Mouse (Mus musculus) retina, postnatal 1 day (tissue): ENCODE measurements around the gene Fam129b.

ENCODE experiments used
- DNase-seq: peaks from one replicate; pipeline ENCODE4 v3.0.0-alpha.2; 2012

The Fam129b gene

DNA sequence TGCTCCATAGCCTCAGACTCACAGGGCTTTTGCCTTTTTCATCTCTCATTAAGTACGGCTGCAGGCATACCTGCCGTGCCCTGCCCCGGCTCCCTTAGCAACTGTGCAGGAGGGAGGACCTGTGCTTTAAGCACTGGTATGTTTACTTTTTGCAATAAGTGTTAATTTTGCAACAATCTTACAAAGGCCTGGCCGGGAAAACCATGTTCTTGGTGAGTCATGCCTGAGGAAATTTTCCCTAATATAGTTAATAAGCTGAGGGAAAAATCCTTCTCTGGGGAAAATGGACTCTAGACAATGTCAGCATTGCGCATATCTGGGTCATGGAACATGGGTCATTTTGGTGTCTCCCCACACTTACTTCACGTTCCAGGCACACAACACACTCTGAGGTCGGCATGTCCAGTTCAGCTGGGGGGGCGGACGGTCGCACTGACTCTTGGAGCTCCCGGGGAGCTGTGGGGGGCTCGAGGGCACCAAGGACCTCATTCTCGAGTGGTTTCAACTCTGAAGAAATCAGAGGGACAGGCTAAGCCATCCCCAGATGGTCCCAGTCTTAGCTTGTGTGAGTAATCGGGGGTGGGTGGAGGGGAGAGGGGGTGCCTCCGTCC, 51.8 kb downstream of the Fam129b start:
- DNase-seq: no peak

GRCm38 (mm10) chr2:32928235-32928946, 52.5 kb downstream of the Fam129b start:
- peak; percentile 74 for DNase-seq

DNA sequence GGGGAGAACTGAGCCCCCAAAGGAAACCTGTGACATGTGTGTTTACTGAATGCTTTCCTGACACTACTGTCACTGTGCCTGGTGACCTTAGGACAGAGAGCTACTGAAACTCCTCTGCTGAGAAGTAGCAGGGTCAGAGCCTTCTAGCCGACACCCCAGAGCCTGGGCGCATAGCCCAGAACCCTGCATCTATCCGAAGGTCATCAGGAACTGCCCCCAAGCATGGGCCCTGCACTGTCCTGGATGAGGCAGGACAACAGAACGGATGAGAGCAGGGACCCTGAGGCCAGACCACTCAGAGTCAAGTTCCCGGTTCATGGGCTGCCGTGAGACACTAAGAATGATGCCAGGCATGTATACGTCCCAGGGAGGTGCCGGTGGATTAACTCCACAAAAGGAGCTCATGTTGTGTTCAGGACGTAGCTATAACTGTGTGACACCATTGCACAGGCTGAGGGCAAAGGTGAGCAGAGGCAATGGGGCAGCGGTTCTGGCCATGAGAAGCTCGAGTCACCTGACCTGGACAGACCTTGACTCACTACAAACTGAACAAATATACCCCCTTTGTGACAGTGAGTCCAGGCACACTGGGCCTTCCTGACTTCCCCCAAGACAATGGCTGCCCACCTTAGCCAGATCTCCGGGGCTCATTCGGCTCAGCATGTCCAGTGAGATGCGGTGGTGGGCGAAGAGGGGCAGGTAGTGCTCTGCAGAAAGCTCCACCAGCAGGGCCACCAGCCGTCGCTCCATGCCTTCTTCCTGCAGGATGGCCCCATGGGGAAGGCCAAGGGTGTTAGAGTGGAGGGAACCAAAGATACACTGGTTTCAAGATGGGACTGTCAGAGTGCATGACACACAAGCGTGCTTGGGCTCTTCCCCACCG, 53.3 kb downstream of the Fam129b start:
- DNase-seq: no peak

DNA sequence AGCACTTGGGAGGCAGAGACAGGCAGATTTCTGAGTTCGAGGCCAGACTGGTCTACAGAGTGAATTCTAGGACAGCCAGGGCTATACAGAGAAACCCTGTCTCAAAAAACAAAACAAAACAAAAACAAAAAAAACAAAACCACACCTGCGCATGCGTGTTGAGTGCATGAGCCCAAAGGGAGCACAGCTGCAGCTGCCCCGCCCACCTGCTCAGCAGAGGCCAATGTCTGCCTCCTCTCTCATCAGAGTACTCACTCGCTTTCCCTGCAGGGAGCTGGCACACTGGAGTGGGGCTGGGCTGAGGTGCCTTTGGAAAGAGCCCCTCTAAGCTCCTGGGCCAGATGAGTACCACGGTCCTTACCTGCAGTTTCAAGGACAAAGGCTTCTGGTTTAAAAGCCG, 55.8 kb downstream of the Fam129b start:
- DNase-seq: no peak

GRCm38 (mm10) chr2:32938741-32939140, 62.8 kb downstream of the Fam129b start:
- no peak for DNase-seq

DNA sequence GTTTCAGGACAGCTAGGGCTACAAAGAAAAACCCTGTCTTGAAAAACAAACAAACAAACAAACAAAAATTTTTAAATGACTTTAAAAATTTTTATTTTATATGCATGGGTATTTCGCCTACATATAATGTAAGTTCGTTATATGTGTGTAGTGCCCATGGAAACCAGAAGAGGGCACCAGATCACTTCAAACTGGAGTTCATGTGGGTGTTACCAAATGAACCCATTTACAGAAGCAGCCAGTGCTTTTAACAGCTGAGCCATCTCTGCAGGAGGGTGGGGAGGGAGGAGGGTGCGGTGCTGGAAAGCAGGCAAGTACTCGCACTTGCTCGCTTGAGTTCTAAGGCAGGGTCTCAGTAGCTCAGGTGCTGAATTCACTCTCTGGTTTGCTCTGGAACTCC, 63.5 kb downstream of the Fam129b start:
- DNase-seq: peak; percentile 74

- no peak for DNase-seq
These were observed 64.6 kb downstream of the Fam129b start for GRCm38 (mm10) chr2:32940483-32940882.

DNA sequence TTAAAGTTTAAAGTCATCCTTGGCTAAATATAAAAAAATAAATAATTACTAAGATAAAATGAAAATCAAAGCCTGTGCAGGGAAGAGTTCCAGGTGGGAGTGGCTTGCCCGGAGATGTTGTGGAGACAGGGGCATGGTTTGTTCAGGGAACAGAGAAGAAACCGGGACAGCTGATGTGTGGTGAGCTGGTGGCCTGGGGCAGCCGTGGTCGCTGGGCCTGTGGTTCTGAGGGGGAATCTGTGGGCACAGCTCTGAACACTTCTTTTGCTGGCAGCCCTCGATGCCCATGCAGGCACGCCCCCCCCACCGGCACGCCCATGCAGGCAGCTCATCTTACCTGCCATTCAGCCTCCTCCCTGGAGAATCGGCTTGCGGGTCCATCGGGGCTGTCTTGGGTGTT, 71.5 kb downstream of the Fam129b start:
- DNase-seq: no peak

DNA sequence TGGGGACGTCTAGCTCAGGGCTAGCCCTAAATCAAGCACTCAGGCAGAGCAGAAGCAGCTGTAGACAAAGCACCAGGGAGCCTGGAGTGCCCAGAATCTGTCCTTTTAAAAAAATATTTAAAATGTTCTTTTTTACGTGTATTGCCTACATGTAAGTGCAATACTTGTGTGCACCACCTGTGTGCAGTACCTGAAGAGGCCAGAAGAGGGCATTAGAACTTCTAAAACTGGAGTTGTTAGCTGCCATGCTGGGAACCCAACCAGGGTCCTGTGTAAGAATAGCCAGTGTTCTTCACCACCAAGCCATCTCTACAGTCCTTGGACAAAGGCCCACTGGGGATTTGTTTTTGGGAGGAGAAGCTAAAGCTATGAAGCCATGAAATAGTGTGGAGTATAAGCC, 78.7 kb downstream of the Fam129b start:
- no peak for DNase-seq

GRCm38 (mm10) chr2:32957344-32957743, 81.4 kb downstream of the Fam129b start:
- no peak for DNase-seq

DNA sequence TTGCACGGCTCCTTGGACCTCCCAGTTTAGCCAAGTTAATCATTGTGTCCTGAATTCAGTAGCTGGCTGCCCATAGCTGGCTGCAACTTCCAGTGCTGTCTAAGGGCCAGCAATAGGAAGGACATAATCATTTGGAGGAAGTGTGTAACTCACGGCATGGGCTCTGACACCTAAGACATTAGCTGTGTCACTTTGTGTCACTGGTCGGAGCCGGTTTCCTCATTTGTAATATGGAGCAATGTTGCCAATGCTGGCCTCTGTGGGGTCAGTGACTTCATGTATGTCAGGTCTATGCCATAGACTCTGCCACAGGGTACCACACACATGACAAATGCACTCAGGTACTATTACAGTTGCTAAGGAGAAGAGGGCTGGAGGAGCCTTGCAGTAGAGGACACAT, 84.4 kb downstream of the Fam129b start:
- DNase-seq: no peak

DNA sequence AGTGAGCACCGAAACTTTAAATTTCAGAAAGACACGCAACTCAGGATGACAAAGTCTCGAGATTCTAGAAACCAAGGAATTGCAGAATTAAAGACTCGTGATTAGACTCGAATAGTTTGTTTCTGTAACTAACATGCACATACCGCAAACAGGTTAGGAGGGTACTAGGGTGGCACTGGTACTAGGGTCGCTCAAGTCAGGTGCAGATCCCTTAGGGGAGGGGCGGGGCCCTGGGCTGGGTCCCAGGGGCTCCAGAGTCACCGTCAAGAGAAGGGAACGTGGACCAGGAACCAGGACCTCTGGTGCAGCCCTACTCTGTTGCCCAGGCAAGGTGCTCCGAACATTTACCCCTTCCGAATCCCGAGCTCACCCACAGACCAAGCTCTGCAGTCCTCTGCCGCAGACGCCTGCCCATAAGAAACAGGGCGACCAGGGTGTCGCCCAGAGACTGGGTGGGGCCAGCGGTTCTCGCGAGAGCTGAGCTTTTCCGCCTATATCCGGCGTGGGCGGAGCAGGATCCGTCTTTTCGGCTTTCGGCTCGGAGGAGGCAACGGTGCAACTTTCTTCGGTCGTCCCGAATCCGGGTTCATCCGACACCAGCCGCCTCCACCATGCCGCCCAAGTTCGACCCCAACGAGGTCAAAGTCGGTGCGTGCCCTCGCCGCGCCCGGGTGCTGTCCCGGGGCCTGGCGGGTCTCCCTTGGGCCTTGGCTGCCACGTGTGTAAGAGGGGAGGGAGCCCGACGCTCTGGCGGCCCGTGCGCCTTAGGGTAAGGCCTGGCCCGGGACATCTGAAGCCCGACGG, 85.5 kb downstream of the Fam129b start, which contains the start of the genes Rpl12 and Lrsam1:
Gene Rpl12 (plus strand): TSS at position 368 of the 804 bp plus-strand sequence.
Gene Lrsam1 (minus strand): TSS at position 423 of the 804 bp plus-strand sequence.
- DNase-seq: peak; percentile 96

DNA sequence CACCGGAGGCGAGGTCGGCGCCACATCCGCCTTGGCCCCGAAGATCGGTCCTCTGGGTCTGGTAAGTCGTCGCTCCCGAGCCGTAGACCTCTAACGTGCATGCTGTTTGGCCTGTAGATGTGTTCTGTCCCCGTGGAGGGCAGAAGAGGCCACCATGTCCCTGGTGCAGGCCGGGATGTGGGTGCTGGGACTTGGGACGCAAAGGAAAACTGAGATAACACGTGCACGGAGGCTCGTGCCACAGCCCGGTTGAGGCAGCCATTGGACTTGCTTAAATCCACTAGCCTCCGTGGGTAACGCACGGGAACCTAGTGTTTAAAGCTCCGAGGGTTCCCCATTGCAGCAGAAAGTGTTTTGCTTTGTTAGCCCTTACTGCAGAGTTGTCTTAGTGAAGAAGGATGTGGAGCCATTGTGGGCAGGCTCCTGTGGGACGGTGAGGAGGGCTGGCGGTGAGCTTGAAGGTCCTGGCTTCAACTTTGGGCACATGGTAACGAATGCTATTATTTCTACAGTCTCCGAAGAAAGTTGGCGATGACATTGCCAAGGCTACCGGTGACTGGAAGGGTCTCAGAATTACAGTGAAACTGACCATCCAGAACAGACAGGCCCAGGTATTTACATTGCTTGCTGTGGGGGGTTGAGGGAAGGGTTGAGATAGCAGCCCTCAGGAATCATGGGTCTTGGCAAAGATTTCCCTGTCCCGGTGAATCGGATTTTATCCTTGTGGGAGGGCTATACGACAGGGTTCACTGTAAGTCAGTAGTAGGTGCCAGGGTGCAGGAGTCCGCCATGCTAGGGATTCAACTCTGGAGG, 86.4 kb downstream of the Fam129b start:
- DNase-seq: peak; percentile 48

DNA sequence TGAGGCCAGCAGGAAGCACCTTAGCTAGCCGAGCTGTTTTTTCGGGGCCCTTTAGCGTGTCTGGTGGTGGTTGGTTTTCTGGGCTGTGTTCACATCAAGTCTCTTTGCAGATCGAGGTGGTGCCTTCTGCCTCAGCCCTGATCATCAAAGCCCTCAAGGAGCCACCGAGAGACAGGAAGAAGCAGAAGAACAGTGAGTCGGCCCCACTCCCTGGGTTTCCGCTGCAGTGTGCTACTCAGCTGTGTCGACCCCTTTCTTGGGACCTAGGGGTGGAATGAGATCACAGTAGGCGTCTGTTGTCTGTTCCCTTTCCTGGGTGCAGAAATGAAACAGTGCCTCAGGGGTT, 86.9 kb downstream of the Fam129b start:
- DNase-seq: no peak

DNA sequence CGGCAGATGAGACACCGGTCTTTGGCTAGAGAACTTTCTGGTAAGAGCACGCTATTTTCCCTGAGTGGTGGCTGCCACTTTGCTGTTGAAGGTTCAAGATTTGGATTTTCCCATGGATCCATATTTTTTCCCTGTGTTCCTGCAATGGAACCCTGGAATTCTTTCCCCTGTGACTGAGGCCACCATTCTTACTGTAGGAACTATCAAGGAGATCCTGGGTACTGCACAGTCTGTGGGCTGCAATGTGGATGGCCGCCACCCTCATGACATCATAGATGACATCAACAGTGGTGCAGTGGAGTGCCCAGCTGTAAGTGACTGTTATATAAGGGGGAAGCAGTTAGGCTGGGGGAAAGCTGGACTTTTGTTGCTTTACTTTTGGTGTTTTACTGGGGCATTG, 87.6 kb downstream of the Fam129b start:
- DNase-seq: no peak

- no peak for DNase-seq
These were observed 88.1 kb downstream of the Fam129b start for GRCm38 (mm10) chr2:32963981-32964380.

DNA sequence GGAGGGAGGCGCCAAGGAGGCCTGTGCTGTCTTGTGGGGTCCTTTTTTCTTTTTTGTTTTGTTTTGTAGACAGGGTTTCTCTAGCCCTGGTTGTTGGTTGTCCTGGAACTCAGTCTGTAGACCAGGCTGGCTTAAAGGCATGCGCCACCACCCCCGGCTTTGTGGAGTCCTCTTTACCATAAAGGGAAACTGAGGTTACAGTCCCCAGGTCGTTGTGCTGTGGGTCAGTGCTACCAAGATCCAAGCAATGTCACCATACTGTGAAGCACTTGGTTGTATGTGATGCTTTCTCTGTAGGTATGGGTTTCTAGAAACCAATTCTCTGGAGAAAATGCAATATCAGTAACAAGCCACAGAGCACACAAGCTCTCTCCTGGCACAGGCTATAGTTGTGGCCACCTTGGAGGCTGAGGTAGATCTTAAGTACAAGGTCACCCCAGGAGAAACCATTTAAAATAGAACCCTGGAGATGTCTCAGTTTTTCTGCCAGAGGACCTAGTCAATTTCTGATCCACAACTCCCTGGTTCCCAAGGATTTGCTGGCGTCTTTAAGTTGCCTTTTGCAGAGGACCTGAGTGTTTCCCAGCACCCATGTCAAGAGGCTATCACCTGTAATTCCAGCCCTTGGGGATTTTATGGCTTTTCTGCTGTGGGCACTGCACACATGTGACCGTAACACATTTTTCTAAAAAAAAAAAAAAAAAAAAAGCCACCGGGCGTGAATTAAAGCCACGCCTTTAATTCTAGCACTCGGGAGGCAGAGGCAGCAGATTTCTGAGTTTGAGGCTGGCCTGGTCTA, 88.9 kb downstream of the Fam129b start:
- DNase-seq: no peak

- no peak for DNase-seq
These were observed 89.7 kb downstream of the Fam129b start for GRCm38 (mm10) chr2:32965511-32966183.

GRCm38 (mm10) chr2:32966184-32966688, 90.3 kb downstream of the Fam129b start:
- no peak for DNase-seq
